Mouse (Mus musculus) thymus, postnatal 0 days (tissue): ENCODE results near the gene Il12rb1. TPM values are rescaled to one million over a fixed set of nuclear protein-coding genes. Genes with fewer than 3 reads are reported as not detected.
"Not testable (repeated sequence)": the region's sequence is repeated elsewhere in the genome, so short reads cannot be mapped to it uniquely, and the experiment has no call there.

Source experiments
- DNase-seq: peaks from one replicate; pipeline ENCODE4 v3.0.0-alpha.2; 2015; ENCODE audit warnings: low spot score
- polyA plus RNA-seq: library from polyadenylated mRNA; unstranded; fragments of >200 nt; fragmentation: Nextera tagmentation; extraction: Ambion mirVana; gene quantifications from 2 replicates; pipeline ENCODE4 v1.2.1, GENCODE M21; 2015

Gene Il12rb1
- polyA plus RNA-seq, 1 experiment from 2014 or later: 16.2 TPM

- DNase-seq: no peak
These were observed 10.0 kb upstream of the Il12rb1 start for GRCm38 (mm10) chr8:70798281-70798680.

- DNase-seq: no peak
These were observed 7.6 kb upstream of the Il12rb1 start for GRCm38 (mm10) chr8:70800648-70801047.

GRCm38 (mm10) chr8:70801156-70801555, 7.1 kb upstream of the Il12rb1 start:
- peak; percentile 76 for DNase-seq

GRCm38 (mm10) chr8:70801830-70802229, 6.4 kb upstream of the Il12rb1 start:
- DNase-seq: no peak

- DNase-seq: no peak
These were observed 5.3 kb upstream of the Il12rb1 start for GRCm38 (mm10) chr8:70802786-70803510.

- DNase-seq: peak; percentile 75
These were observed 4.3 kb upstream of the Il12rb1 start for GRCm38 (mm10) chr8:70803761-70804480.

- DNase-seq: peak; percentile 78
These were observed 3.6 kb upstream of the Il12rb1 start, which contains the start of gene Mast3 for GRCm38 (mm10) chr8:70804481-70805206. TSS of gene Mast3 (minus strand) at chr8:70805054.

GRCm38 (mm10) chr8:70806541-70806940, 1.7 kb upstream of the Il12rb1 start:
- DNase-seq: peak; percentile 91

- DNase-seq: no peak
These were observed 945 bp upstream of the Il12rb1 start for GRCm38 (mm10) chr8:70807304-70807703.

GRCm38 (mm10) chr8:70808955-70809701, 879 bp downstream of the Il12rb1 start:
- peak; percentile 60 for DNase-seq

GRCm38 (mm10) chr8:70810962-70811680, 2.9 kb downstream of the Il12rb1 start:
- peak; percentile 87 for DNase-seq

GRCm38 (mm10) chr8:70812055-70812454, 3.8 kb downstream of the Il12rb1 start:
- DNase-seq: no peak

- DNase-seq: no peak
These were observed 4.6 kb downstream of the Il12rb1 start for GRCm38 (mm10) chr8:70812885-70813284.

- no peak for DNase-seq
These were observed 8.4 kb downstream of the Il12rb1 start for GRCm38 (mm10) chr8:70816679-70817078.

GRCm38 (mm10) chr8:70820101-70820935, 12.1 kb downstream of the Il12rb1 start:
- no peak for DNase-seq

GRCm38 (mm10) chr8:70821399-70821962, 13.2 kb downstream of the Il12rb1 start:
- peak; percentile 72 for DNase-seq

- DNase-seq: no peak
These were observed 13.7 kb downstream of the Il12rb1 start for GRCm38 (mm10) chr8:70821992-70822391.

- not testable (repeated sequence) for DNase-seq
These were observed 14.3 kb downstream of the Il12rb1 start for GRCm38 (mm10) chr8:70822594-70822993.

GRCm38 (mm10) chr8:70823802-70824201, 15.6 kb downstream of the Il12rb1 start:
- DNase-seq: no peak
